Mouse (Mus musculus): ENCODE measurements around the gene Ccdc116.

The Ccdc116 gene

GRCm38 (mm10) chr16:17131191-17132088, 15.6 kb downstream of the Ccdc116 start:
- CTCF ChIA-PET, result interaction anchor here (0.6 to 1.4 kb wide), 2 partner anchors 14 to 100 kb away, joined by 5 to 12 read pairs; no protein-coding TSS in a partner anchor

DNA sequence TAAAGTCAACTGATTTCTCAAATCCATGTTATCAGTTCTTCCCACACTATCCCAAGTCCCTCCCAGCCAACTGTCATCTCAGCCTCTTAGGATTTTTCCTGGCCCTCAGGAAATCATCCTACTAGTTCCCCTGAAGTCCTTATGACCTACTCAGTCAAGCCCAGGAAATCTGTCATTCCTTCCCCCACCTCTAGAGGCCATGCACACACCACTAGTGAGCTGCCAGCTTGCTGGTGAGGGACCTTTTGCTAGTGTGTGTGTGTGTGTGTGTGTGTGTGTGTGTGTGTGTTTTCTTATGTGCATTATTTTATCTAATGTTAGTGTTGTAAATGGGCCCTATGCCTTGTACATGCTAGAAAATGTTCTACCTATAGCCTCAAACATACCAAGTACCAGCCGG, 19.7 kb downstream of the Ccdc116 start:
- CTCF ChIA-PET, result interaction anchor here (0.6 to 0.9 kb wide), 3 partner anchors 13 to 123 kb away, joined by 3 to 4 read pairs (median 3); no protein-coding TSS in a partner anchor

GRCm38 (mm10) chr16:17124871-17125520, 22.0 kb downstream of the Ccdc116 start, which contains the start of gene 2610318N02Rik:
2610318N02Rik (minus strand) TSS chr16:17125167.
- CTCF ChIA-PET, result interaction anchor here (0.6 to 0.7 kb wide), 2 partner anchors 21 to 58 kb away, joined by 3 to 7 read pairs; no protein-coding TSS in a partner anchor

GRCm38 (mm10) chr16:17124119-17124870, 22.7 kb downstream of the Ccdc116 start:
- CTCF ChIA-PET, result interaction anchor here (0.6 kb wide), 1 partner anchor 59 kb away, joined by 7 read pairs; no protein-coding TSS in a partner anchor

- CTCF ChIA-PET, result no interaction called here
Observed at GRCm38 (mm10) chr16:17121569-17121968, 25.5 kb downstream of the Ccdc116 start.

DNA sequence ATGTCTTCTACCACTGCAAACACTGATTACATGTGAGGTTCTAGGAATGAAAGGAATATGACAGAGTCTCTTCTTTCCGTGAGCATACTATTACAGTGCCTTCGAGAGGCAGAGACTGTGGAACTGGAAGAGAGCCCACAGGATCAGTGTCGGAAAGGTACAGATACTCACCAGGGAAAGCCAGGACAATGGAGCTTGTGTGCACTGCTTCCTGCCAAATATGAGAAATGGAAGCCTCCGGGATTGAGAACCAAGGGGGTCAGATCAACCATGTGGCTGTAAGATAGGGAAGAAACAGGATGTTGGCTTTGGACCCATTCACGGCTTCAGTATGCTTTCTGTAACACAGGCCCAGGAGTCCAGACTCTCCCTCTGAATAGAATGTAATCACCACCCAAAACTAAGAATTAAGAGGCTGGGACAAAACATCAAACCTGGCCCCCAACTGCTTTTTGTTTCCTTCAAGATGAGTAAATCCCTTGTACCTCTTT, 29.7 kb downstream of the Ccdc116 start:
- CTCF ChIA-PET, result no interaction called here

DNA sequence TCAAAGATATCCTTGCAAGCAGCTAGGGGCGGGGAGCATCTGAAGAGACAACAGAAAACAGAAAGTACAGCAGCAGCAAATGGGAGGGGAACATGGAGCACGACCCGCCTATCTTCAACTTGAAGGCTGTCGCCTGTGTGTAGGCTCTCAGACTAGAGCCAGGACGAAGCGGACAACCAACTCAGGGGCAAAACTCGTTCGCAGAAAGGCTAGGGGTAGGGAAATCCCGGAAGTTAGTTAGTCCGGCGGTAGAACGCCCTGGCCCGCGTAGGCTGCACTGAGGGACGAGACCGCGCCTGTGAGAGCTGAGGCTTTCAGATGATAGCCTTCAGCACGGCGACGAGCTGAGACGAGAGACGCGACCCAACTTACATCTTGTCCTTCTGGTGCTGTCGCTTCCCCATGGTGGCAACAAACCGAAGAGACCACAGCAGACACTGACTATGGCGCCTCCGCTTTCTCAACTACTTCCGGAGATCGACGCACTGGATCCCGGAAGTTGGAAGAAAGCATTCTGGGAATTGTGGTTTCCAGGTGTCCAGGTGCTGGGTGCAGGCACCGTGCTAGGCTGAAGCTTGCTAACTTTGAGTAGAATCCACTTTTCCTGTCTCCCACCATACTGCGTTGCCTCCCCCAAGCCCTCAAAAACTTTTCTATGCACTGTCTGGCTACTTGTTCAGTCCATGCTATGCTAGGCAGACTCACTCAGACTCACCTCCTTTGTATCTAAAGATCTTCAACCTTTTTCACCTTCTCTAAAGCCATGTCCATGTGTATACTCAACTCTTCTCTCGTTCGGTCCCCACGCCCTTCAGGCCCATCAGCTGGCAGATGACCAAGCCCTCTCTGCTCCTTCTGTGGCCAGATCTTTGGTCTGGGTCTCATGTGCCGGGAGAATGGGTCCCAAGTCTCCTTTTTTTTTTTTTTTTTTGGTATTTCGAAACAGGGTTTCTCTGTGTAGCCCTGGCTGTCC, 36.0 kb downstream of the Ccdc116 start, which contains the start of gene Ppil2:
TSS of gene Ppil2 (minus strand) at position 487 of the 973 bp plus-strand sequence.
- CTCF ChIA-PET, result interaction anchor here (0.6 kb wide), 1 partner anchor 21 kb away, joined by 3 read pairs; the partner anchor contains the start of gene Sdf2l1

GRCm38 (mm10) chr16:17104600-17104999, 42.4 kb downstream of the Ccdc116 start:
- CTCF ChIA-PET, result interaction anchor here (0.6 kb wide), 1 partner anchor 153 kb away, joined by 5 read pairs; no protein-coding TSS in a partner anchor

DNA sequence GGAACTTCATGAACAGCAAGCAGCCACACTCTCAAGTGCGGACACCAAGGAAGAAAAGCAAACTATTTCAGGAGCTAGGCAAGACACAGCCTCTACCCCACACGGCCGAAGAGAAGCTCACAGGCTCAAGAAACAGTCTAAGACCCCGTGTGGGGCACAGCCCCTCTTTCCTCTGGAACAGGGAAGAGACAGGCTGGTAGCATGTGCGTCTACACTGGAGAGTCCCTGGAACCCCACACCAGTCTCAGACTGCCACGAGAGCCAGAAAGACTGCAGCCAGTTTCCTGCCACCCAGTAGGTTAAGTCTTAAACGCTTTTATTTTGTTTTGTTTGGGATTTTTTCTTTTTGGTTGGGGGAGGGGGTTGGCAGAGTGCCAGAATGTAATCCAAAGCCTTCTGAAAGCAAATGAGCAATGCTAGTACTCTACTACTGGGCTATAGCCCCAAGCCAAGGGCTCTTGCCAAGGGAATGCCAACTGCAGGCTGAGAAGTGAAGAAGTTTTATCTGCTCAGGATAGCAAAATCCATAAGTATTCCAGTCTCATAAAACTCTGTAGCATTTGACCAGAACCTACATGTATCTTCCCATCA, 44.3 kb downstream of the Ccdc116 start:
- CTCF ChIA-PET, result no interaction called here

DNA sequence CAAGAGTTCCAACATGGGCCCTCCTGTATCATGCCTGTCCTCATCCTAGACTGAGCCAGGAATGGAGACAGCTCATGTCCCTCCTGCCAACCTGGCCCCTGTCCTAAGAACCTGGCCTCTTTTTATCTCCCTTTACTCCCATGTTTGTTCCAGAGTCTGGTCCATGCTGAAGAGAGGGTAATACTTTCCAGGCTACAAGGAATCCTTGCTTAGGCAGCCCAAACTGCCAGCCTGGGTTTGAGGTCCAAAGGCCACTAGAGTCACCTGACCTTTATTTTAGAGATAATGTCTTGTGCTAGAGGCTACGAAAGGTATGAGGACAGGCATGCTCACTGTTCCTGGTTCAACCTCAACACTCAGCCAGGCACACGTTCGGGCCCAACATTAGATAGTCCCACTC, 50.1 kb downstream of the Ccdc116 start:
- CTCF ChIA-PET, result no interaction called here

Measured in spleen, embryonic (tissue).